Mouse (Mus musculus) midbrain, embryonic 10.5 days (tissue): ENCODE data around the gene Gm21969. TPM values are rescaled to one million over a fixed set of nuclear protein-coding genes. Genes with fewer than 3 reads are reported as not detected.

ENCODE experiments used
- DNase-seq: peaks from one replicate; pipeline ENCODE4 v3.0.0-alpha.2; 2017; ENCODE audit warnings: low spot score
- H3K27ac ChIP-seq: fragments of 300-500 bp; sonication (generic); replicated peaks from 2 replicates; pipeline ENCODE4 v1.5.1; 2016; ENCODE audit warnings: mild to moderate bottlenecking
- H3K27me3 ChIP-seq: fragments of 300-500 bp; sonication (generic); 2 replicates; pipeline ENCODE4 v1.6.1; 2016; ENCODE audit warnings: low read depth, mild to moderate bottlenecking; ENCODE audit not compliant: poor library complexity, severe bottlenecking
- H3K36me3 ChIP-seq: fragments of 300-500 bp; sonication (generic); 2 replicates; pipeline ENCODE4 v1.6.1; 2016; ENCODE audit warnings: mild to moderate bottlenecking, moderate library complexity
- H3K4me1 ChIP-seq: fragments of 300-500 bp; sonication (generic); 2 replicates; pipeline ENCODE4 v1.6.1; 2016
- H3K4me3 ChIP-seq: fragments of 300-500 bp; sonication (generic); 2 replicates; pipeline ENCODE4 v1.5.1; 2016; ENCODE audit warnings: mild to moderate bottlenecking, moderate library complexity
- H3K9me3 ChIP-seq: fragments of 300-500 bp; sonication (generic); replicated peaks from 2 replicates; pipeline ENCODE4 v1.6.1; 2016; ENCODE audit warnings: mild to moderate bottlenecking
- WGBS: fragments of 180-500 bp; shearing (Covaris S2); methylation state at CpG from one replicate; pipeline ENCODE4 v1.1.7; 2016; 5-methylcytosine and 5-hydroxymethylcytosine counted together
- polyA plus RNA-seq: library from polyadenylated mRNA; unstranded; fragments of >200 nt; fragmentation: Nextera tagmentation; extraction: Ambion mirVana; gene quantifications from 2 replicates; pipeline ENCODE4 v1.2.1, GENCODE M21; 2016

The Gm21969 gene
- polyA plus RNA-seq, 1 experiment from 2014 or later: not detected

DNA sequence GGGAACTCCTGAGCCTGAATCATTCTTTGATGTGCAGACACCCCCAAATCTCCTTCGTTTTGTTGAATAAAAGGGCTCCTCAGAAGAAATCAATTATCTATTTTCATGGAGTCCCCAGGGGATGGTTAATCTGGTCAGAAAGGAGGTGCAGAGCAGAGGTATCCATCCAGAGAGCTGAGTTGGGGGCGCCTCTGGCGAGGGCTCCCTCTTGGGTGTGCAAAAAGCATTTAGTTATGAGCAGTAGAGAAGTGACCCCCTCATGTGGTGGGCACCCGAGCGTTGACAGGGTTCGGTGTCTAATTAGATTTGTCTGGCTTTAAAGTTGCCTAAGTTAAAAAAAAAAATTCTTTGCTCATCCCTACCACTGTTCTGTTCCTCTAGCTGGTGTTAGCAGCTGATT, 8.0 kb downstream of the Gm21969 start:
- Histone ChIP-seq H3K27ac (peak overlapping the region; percentile 52), H3K4me3 (no peak overlapping the region), H3K4me1 (peaks cover 26% of the 10 kb centered on the region), H3K9me3 (peaks cover 17% of the 10 kb centered on the region), H3K27me3 (no peaks in the 10 kb centered on the region), H3K36me3 (peaks cover 46% of the 10 kb centered on the region)
- WGBS: 58% methylated on average over 6 of the region's 6 CpGs
- DNase-seq: no peak

DNA sequence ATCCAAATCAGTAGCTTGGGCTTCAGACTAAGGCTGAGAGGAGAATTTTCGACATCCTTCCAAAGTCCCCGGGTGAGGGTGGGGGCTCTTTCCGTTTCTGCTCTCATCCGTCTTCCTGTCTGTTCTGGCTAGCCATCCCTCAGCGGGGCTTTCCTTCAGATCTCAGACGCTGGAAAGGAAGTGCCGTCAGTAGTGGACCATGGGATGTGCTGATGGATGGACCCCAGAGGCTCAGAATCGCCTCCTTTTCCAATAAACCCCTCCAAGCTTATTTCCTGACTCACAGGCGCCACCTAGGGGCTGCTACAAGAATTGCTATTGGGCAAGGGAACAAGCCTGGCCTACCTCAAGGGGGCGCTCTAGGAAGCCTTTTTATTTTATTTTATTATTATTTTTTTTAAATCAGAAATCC, 8.6 kb downstream of the Gm21969 start:
- Histone ChIP-seq H3K36me3 (peaks cover 43% of the 10 kb centered on the region), H3K9me3 (peaks cover 17% of the 10 kb centered on the region), H3K4me3 (peak overlapping the region; percentile 28; the same call in 1 of the 2 replicates), H3K4me1 (peaks cover 32% of the 10 kb centered on the region), H3K27ac (peak overlapping the region; percentile 52), H3K27me3 (no peaks in the 10 kb centered on the region)
- 10% methylated on average over 10 of the region's 10 CpGs for WGBS
- DNase-seq: peak; percentile 85

DNA sequence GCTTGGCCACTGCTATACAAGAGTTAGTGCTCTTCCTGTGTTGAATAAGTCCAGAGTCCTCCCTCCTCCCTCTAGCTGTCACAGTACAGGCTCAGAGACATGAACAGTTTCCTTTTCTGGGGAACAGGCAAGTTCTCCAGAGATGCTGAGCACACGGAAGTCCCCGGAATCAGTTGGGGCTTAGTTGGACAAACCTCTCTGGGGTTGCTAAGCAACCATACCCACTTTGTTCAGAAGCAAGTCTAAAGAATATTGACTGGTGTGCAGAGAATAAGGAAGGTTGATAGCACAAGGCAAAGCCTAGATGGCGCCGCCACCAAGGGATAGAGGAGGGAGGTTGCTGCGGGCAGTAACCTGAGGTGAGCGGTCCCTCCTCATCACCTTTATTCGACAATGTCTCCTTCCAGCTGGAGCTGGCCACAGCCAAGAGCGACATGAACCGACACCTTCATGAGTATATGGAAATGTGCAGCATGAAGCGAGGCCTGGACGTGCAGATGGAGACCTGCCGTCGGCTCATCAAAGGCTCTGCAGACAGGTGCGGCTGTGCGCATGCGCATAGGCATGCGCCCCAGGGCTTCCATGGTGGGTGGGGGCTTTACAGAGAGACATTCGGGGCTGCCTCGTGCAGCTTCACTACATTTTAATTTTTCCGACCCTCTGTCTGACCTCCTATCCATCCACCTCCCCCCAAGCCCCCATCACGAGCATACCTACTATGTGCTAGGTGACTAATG, 11.7 kb downstream of the Gm21969 start:
- DNase-seq: no peak
- Histone ChIP-seq H3K36me3 (peaks cover 38% of the 10 kb centered on the region), H3K27me3 (no peaks in the 10 kb centered on the region), H3K4me1 (peaks cover 37% of the 10 kb centered on the region), H3K27ac (no peak overlapping the region), H3K4me3 (no peak overlapping the region), H3K9me3 (peaks cover 17% of the 10 kb centered on the region)
- WGBS: 91% methylated on average over 21 of the region's 21 CpGs

- 6% methylated on average over 24 of the region's 24 CpGs for WGBS
- peak overlapping the region; percentile 88 for H3K27ac ChIP-seq
- DNase-seq: peak; percentile 48
- H3K27me3 ChIP-seq: no peaks in the 10 kb centered on the region
- peaks cover 17% of the 10 kb centered on the region for H3K9me3 ChIP-seq
- peaks cover 28% of the 10 kb centered on the region for H3K4me1 ChIP-seq
- peaks cover 38% of the 10 kb centered on the region for H3K36me3 ChIP-seq
- peak overlapping the region; percentile 67 for H3K4me3 ChIP-seq
Measured at GRCm38 (mm10) chr4:139616276-139617000, 13.5 kb downstream of the Gm21969 start.

- no peak for DNase-seq
- no peaks in the 10 kb centered on the region for H3K27me3 ChIP-seq
- peak overlapping the region; percentile 67 for H3K4me3 ChIP-seq
- H3K27ac ChIP-seq: peak overlapping the region; percentile 88
- WGBS: 42% methylated on average over 3 of the region's 3 CpGs
- peaks cover 29% of the 10 kb centered on the region for H3K4me1 ChIP-seq
- peaks cover 17% of the 10 kb centered on the region for H3K9me3 ChIP-seq
- H3K36me3 ChIP-seq: peaks cover 38% of the 10 kb centered on the region
Measured at GRCm38 (mm10) chr4:139617001-139617364, 14.0 kb downstream of the Gm21969 start.

- H3K27ac ChIP-seq: no peak overlapping the region
- no peak for DNase-seq
- peaks cover 51% of the 10 kb centered on the region for H3K4me1 ChIP-seq
- H3K36me3 ChIP-seq: peaks cover 14% of the 10 kb centered on the region
- H3K9me3 ChIP-seq: 0 out of 2 replicates have a peak, but pooled peaks cover 1% of the 10 kb centered on the region
- H3K27me3 ChIP-seq: peaks cover 9% of the 10 kb centered on the region
- 72% methylated on average over 6 of the region's 6 CpGs for WGBS
- H3K4me3 ChIP-seq: no peak overlapping the region
Measured at GRCm38 (mm10) chr4:139619765-139620164, 16.8 kb downstream of the Gm21969 start.

DNA sequence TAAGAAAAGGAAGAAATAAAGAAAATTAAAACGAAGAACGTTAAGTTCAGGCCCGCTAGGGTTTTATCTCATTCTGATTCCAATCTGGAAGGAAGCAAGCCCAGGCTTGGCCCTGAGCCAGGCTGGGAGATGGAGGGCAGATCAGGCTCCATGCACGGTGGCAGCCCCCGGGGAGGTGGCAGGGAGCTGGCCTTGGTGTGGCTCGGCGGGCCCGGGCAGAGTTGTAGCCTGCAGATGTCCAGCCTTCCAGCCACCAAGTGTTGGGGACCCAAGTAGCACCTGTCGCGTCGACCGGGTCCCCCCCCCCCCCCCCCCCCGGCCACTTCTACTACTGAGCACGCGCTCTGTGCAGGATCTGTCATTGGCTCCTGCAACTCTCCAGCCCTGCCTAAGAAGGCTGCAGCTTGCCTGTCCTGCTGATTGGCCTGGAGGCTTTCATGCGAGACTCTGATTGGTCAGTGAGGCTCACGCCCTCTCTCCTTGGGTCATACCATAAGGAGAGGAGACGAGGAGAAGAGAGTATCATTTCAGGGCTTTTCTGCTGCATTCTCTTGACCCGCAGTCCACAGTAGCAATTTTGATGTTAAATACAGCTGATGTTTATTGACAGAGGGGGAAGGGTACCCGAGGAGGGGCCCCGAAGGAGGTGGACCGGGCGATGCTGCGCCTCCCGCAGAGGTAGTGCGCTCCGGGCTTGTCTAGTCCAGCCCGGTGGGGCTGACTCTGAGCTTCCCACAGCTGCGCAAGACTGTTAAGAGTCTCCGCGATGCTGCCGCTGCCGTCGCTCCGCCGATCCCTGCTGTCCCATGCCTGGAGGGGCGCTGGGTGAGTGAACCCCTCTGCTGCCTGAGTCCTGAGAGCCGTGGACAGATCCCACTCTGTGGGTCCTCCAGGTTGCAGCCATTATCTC, 19.6 kb downstream of the Gm21969 start, which contains the start of gene Aldh4a1:
TSS of gene Aldh4a1 (plus strand) at position 494 of the 910 bp plus-strand sequence.
- 2% methylated on average over 33 of the region's 38 CpGs for WGBS
- Histone ChIP-seq H3K9me3 (no peaks in the 10 kb centered on the region), H3K4me1 (peaks cover 27% of the 10 kb centered on the region), H3K36me3 (no peaks in the 10 kb centered on the region), H3K27me3 (peaks cover 9% of the 10 kb centered on the region), H3K27ac (peak within 1 kb of the TSS; percentile 97), H3K4me3 (peak within 1 kb of the TSS; percentile 84)
- DNase-seq: peak; percentile 94

- DNase-seq: no peak
Measured at GRCm38 (mm10) chr4:139623434-139624115, 20.6 kb downstream of the Gm21969 start.

GRCm38 (mm10) chr4:139624116-139624489, 21.1 kb downstream of the Gm21969 start:
- no peaks in the 10 kb centered on the region for H3K9me3 ChIP-seq
- H3K4me3 ChIP-seq: peak overlapping the region; percentile 84; the same call in 1 of the 2 replicates
- H3K36me3 ChIP-seq: no peaks in the 10 kb centered on the region
- no peak overlapping the region for H3K27ac ChIP-seq
- 67% methylated on average over 5 of the region's 5 CpGs for WGBS
- H3K4me1 ChIP-seq: peaks cover 27% of the 10 kb centered on the region
- DNase-seq: no peak
- H3K27me3 ChIP-seq: peaks cover 9% of the 10 kb centered on the region

More at GRCm38 (mm10) chr4:139623434-139624115, 20.6 kb downstream of the Gm21969 start:
- WGBS: 32% methylated on average over 21 of the region's 21 CpGs
- Histone ChIP-seq H3K27ac (peak overlapping the region; percentile 97), H3K27me3 (peaks cover 9% of the 10 kb centered on the region), H3K4me1 (peaks cover 27% of the 10 kb centered on the region), H3K4me3 (peak overlapping the region; percentile 84), H3K36me3 (no peaks in the 10 kb centered on the region), H3K9me3 (no peaks in the 10 kb centered on the region)

DNA sequence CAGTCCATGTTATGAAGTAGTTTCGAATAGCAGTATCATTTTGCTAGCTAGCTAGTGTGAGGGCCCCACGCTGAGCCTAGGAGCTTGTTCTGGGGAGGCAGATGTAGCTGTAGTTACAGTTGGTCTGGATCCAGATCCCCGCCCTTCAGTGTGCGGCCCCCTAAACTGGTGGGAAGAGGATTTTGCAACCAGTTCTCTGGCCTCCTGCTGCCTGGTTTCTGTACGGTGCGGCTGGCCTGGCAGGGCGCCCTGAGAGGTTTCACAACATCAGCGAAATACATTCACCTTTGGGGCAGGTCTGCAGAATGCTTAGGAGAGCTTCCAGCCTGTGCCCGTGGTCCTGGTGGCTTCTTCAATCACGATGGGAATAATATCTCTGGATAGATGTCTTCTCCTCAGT, 21.7 kb downstream of the Gm21969 start:
- no peak overlapping the region for H3K27ac ChIP-seq
- H3K4me1 ChIP-seq: peaks cover 27% of the 10 kb centered on the region
- WGBS: 89% methylated on average over 10 of the region's 10 CpGs
- DNase-seq: no peak
- no peaks in the 10 kb centered on the region for H3K9me3 ChIP-seq
- no peak overlapping the region for H3K4me3 ChIP-seq
- peaks cover 3% of the 10 kb centered on the region; the same call in 1 of the 2 replicates for H3K36me3 ChIP-seq
- peaks cover 9% of the 10 kb centered on the region for H3K27me3 ChIP-seq

GRCm38 (mm10) chr4:139627361-139627760, 24.4 kb downstream of the Gm21969 start:
- Histone ChIP-seq H3K27ac (no peak overlapping the region), H3K27me3 (peaks cover 9% of the 10 kb centered on the region), H3K4me1 (peaks cover 24% of the 10 kb centered on the region), H3K36me3 (peaks cover 3% of the 10 kb centered on the region; the same call in 1 of the 2 replicates), H3K9me3 (no peaks in the 10 kb centered on the region), H3K4me3 (no peak overlapping the region)
- WGBS: 94% methylated on average over 11 of the region's 11 CpGs
- no peak for DNase-seq

- DNase-seq: no peak
- no peak overlapping the region for H3K4me3 ChIP-seq
- H3K9me3 ChIP-seq: no peaks in the 10 kb centered on the region
- H3K36me3 ChIP-seq: peaks cover 4% of the 10 kb centered on the region; the same call in 1 of the 2 replicates
- peaks cover 3% of the 10 kb centered on the region; the same call in 1 of the 2 replicates for H3K4me1 ChIP-seq
- no peak overlapping the region for H3K27ac ChIP-seq
- 72% methylated on average over 10 of the region's 10 CpGs for WGBS
- no peaks in the 10 kb centered on the region for H3K27me3 ChIP-seq
Measured at GRCm38 (mm10) chr4:139630171-139630570, 27.2 kb downstream of the Gm21969 start.
